Mouse (Mus musculus) cerebellum, postnatal 36 days (tissue): ENCODE results near the gene Mrpl34.

Source experiments
- DNase-seq, 2 experiments: peaks; one replicate each; pipeline ENCODE4 v3.0.0; 2021 to 2022; ENCODE audit warnings: mixed read lengths in 2 of 2

Gene Mrpl34

DNA sequence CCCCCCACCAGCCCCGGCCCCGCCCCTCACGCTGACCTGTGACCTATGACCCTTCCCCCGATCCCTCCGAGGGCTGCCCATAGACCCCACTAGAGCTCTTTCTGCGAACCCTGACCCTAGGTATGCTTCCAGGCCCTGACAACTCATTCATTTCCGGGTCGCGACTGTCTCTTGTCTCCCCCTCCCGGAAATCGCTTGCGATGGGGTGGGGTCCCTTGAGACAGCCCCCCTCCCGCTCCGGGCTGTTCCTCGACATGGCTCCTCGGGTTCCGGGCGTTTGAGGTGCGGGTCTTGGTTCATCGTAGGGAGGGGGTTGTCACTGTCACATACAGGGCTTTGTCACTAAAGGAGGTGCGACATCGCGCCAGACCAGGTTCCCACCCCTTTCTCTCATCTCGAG, 4.7 kb downstream of the Mrpl34 start:
- peak in 1 of 2 experiments; percentile 42 for DNase-seq

DNA sequence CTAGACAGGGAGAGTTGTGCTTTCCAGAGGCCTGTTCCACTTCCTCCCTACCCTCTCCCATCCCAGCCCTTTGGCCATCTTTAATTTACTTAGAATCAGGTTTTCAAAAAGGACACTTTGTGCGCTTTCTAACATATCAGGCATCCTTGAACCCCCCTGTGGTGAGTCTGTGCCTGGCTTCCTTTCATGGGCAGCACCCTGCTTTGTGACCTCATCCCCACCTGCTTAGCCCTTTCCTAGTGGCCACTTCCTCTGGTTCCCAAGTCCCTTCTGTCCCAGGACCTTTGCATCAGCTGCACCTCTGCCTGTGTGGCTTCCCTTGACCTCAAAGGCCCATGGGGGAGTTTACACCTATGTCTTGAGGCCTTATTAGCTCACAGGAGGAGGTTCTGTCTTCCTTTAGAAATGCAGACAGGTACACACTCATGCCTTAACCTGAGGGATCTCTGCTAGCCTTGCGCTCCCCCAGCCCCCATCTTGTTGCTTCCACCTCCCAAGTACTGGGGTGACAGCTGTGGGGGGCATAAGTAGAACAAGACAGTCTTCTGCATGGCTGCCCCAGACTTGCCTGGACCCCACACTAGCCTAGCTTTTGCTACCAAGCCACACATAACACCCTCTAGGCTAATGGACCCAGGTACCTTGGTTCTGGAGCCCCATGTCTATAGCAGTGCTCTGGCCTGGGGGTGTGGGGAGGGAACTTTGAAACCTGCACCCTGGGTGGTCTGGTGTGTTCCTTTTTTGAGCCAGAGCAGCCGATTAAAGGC, 5.6 kb downstream of the Mrpl34 start:
- peak in 1 of 2 experiments; percentile 9 for DNase-seq

- DNase-seq: no peak
Observed at GRCm38 (mm10) chr8:71470913-71471255, 6.1 kb downstream of the Mrpl34 start.

- DNase-seq: no peak
Observed at GRCm38 (mm10) chr8:71471861-71472260, 7.1 kb downstream of the Mrpl34 start.

- no peak for DNase-seq
Observed at GRCm38 (mm10) chr8:71472601-71473386, 8.0 kb downstream of the Mrpl34 start.

DNA sequence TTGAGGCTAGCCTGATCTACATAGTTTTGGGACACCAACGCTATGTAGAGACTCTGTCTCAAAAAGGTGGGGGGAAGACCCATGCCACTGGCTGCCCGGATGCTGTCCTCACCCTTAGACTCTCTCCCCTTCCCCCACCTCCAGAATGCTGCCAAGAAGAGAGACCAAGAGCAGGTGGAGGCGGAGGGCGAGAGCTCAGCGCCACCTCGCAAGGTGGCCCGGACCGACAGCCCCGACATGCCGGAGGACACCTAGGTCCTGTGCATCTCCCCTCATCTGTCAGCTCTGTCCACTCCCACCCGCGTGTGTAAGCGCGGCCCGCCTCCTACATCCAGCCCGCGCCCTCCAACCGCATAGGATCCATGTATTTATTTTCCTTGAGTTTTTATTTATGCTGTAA, 9.6 kb downstream of the Mrpl34 start:
- DNase-seq: no peak

DNA sequence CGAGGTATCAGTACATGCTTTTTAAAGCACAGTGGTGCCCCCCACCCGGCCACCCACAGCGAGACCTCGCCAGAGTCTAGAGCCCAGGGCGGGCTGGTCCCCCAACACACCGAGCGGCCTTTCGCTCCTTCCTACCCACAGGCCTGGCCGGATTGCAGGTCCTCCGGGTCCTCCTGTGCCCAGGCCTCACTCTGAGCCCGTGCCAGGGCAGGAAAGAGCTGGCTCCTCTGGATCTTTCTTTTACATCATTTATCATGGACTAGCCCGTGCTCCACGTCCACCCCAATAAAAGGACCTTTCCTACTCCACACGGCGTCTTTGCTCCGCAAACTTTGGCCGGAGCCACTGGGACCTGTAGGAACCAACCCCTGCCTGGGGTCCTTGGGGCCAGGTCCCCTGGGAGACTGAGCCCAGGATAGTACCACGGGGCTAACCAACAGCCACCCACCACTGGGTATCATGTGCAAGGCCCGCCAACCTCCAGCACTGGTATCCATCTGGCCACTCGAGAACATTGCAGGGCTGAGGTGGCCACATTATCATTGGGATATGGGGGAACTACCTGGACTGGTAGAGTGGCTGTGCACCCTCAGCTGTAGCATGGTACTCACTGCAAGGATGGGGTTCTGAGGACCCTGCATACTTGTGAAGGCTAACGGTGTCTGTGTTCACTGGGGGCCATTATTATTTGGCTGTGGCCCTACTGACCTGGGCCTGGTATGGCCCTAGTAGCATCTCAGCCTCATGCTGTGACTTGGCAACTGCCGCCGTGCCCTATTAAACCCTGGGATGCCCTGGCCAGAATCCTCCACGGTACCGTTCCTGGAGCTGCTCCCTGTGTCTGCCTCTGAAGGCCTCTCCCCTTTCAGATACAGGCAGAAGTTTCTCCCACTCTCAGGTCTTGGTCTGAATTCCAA, 10.3 kb downstream of the Mrpl34 start:
- peak; percentile 57 to 60 for DNase-seq

DNA sequence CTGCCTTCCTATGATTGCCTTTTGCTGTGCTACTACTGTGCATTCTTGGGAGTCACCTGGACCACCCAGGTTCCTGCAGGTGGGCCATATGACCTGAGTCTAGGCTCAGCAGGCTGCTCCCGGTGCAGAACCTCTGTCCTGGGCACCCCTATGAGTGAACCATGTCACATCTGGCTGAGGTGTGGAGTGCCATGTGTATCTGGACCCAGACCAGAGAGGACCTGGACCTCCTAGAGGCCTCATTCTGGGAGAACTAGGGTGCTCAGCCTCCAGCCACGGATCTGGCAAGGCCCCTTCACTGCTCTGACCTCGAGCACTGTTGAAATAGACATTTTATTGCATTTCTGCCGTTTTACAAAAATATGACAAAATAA, 10.9 kb downstream of the Mrpl34 start:
- DNase-seq: no peak

GRCm38 (mm10) chr8:71476099-71476940, 11.6 kb downstream of the Mrpl34 start:
- peak; percentile 82 to 89 for DNase-seq

DNA sequence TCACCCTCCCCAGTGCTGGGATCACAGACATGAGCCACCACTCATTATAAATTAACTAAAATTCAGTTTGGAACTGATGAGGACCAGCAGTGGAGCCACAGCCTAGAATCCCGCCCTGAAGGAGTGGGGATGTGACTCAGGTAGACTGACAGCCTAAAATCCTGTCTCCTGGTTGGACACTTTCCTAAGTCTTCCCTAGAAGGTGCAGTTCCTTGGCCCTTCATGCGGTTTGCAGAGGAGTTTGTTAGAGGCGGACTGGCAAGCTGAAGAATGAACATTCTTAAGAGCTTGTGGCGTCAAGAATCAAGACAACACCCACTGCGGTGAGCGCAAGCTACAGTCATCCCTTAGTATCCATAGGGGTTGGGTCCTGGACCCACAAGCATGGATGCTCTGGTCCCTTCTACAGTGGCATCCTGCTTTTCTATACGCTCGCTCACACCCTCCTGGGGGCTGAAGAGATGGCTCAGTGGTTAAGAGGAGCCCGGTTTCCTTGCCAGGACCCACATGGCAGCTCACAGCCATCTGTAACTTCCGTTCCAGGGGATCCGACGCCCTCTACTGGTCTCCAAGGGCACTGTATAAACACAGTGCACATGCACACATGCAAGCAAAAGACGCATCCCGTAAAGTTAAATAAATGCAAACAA, 12.6 kb downstream of the Mrpl34 start:
- DNase-seq: peak in 1 of 2 experiments; percentile 52

GRCm38 (mm10) chr8:71478943-71479342, 14.2 kb downstream of the Mrpl34 start:
- DNase-seq: no peak

GRCm38 (mm10) chr8:71483932-71484331, 19.2 kb downstream of the Mrpl34 start:
- no peak for DNase-seq

- DNase-seq: no peak
Observed at GRCm38 (mm10) chr8:71484736-71485135, 20.0 kb downstream of the Mrpl34 start.

- DNase-seq: peak; percentile 88 to 89
Observed at GRCm38 (mm10) chr8:71485142-71486135, 20.7 kb downstream of the Mrpl34 start, which contains the start of gene Ano8. Gene Ano8, minus strand, starts transcription at chr8:71485963.

DNA sequence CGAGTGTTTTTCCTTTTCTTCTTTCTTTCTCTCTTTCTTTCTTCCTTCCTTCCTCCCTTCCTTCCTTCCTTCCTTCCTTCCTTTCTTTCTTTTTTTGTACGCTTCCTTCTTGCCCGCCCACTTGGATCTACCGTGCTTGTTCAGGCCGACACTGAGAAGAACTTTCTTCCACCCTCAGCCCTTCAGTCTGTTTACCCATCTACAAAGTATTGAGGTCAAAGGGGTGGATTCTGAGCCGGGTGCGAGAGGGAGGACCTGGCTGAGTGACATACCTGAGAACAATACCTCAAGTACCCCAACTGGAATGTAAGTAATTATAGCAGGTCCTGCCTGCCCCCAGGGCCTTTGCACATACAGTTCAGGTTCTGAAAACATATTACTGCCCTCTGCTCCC, 21.4 kb downstream of the Mrpl34 start:
- no peak for DNase-seq

DNA sequence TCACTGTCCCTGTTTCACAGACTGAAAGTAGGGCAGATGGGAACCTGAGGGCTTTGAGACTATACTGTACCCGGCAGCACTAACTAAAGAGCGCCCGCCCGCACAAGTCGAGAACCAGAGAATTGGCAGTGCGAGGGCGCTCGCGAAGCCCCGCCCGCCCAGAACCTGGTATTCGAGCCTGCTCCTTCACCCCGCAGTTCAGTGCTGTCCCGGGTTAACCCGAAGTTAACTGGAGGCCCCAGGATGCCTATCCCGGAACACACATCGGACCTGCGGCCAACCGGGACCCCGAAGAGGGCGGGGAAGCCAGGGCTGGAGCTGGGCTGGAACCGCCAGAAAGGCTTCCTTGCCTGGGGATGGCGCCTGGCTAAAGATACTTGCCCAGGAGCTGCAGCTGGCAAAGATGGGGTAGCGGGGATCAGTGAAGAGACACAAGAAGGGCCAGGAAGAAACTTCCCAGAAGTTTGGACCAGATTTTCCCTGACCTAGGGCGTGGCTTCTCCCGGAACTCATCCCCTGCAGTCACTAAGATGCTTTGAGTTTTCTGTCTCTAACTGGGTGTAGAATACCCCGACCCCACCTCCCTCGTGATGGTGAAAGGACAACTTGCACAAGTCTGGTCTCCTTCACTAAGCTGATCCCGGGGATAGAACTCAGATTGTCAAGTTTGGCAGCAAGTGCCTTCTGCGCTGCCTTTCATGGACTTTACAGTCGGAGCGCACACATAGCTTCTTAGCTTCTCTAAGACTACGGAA, 23.1 kb downstream of the Mrpl34 start, which contains the start of gene Gtpbp3:
TSS of gene Gtpbp3 (plus strand) at position 413 of the 755 bp plus-strand sequence.
- DNase-seq: peak; percentile 78 to 80

- peak; percentile 81 to 87 for DNase-seq
Observed at GRCm38 (mm10) chr8:71488454-71488853, 23.7 kb downstream of the Mrpl34 start.

- DNase-seq: peak; percentile 85 to 88
Observed at GRCm38 (mm10) chr8:71495039-71495438, 30.3 kb downstream of the Mrpl34 start.

DNA sequence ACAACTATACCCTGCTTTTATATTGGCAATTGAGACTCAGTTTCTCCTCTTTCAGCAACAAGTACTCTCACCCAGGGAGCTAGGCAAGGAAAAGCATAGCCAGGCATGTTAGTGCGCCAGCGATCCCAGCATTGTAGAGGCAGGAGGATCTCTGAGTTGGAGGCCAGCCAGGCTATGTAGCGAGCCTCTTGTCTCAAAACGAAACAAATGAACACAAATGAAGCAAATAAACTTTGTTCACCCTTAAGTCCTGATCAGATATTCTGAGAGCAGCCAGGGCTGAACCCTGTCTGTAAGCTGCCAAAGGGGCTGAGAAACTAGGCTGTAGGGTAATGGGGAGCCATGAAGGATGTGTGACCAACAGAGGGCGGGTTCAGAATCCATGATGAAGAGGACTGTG, 31.1 kb downstream of the Mrpl34 start:
- peak in 1 of 2 experiments; percentile 18 for DNase-seq
